Mouse (Mus musculus): ENCODE measurements at regions not wholly inside any gene's neighbourhood (a gene's known extent, or its start where the extent isn't known, plus 50 kb on each side); places are given as distances from the start of the nearest gene placed in this dataset.
"Not testable (repeated sequence)": the region's sequence is repeated elsewhere in the genome, so short reads cannot be mapped to it uniquely, and the experiment has no call there.

GRCm38 (mm10) chr3:83480176-83480575 is 285.9 kb upstream of the Sfrp2 start:
- Histone ChIP-seq H3K4me3 (ENCODE audit: low read depth, low read length) (no peak overlapping the region), H3K27me3 (ENCODE audit: control insufficient read depth, insufficient read depth, low read length) (no peaks in the 10 kb centered on the region), H3K36me3 (ENCODE audit: control insufficient read depth, insufficient read depth, low read length) (no peaks in the 10 kb centered on the region), H3K4me1 (ENCODE audit: control insufficient read depth, insufficient read depth, low read length) (no peaks in the 10 kb centered on the region), H3K27ac (ENCODE audit: low read length) (no peak overlapping the region), H3K9me3 (ENCODE audit: control insufficient read depth, low read depth, low read length) (no peaks in the 10 kb centered on the region), H3K9ac (replicated peaks; ENCODE audit: low read depth, low read length) (no peak overlapping the region), H3K4me2 (replicated peaks; ENCODE audit: low read depth, low read length) (no peak overlapping the region)
- WGBS: 94% methylated on average over 1 of the region's 1 CpGs
- ATAC-seq (ENCODE audit: insufficient number of reproducible peaks, insufficient read depth, low FRiP score, low read depth): no peak

- H3K36me3 ChIP-seq (ENCODE audit: control insufficient read depth, insufficient read depth, low read length): no peaks in the 10 kb centered on the region
- ATAC-seq (ENCODE audit: insufficient number of reproducible peaks, insufficient read depth, low FRiP score, low read depth): no peak
- no peaks in the 10 kb centered on the region for H3K9me3 ChIP-seq (ENCODE audit: control insufficient read depth, low read depth, low read length)
- WGBS: 92% methylated on average over 7 of the region's 7 CpGs
- H3K4me2 ChIP-seq (replicated peaks; ENCODE audit: low read depth, low read length): no peak overlapping the region
- no peaks in the 10 kb centered on the region for H3K27me3 ChIP-seq (ENCODE audit: control insufficient read depth, insufficient read depth, low read length)
- H3K27ac ChIP-seq (ENCODE audit: low read length): no peak overlapping the region
- H3K9ac ChIP-seq (replicated peaks; ENCODE audit: low read depth, low read length): no peak overlapping the region
- no peak overlapping the region for H3K4me3 ChIP-seq (ENCODE audit: low read depth, low read length)
- H3K4me1 ChIP-seq (ENCODE audit: control insufficient read depth, insufficient read depth, low read length): no peaks in the 10 kb centered on the region
Measured at GRCm38 (mm10) chr3:83486192-83486716, 279.9 kb upstream of the Sfrp2 start.

- Histone ChIP-seq H3K9me3 (ENCODE audit: control insufficient read depth, low read depth, low read length) (no peaks in the 10 kb centered on the region), H3K9ac (replicated peaks; ENCODE audit: low read depth, low read length) (no peak overlapping the region), H3K4me2 (replicated peaks; ENCODE audit: low read depth, low read length) (no peak overlapping the region), H3K36me3 (ENCODE audit: control insufficient read depth, insufficient read depth, low read length) (no peaks in the 10 kb centered on the region), H3K27me3 (ENCODE audit: control insufficient read depth, insufficient read depth, low read length) (no peaks in the 10 kb centered on the region), H3K27ac (ENCODE audit: low read length) (no peak overlapping the region), H3K4me3 (ENCODE audit: low read depth, low read length) (no peak overlapping the region), H3K4me1 (ENCODE audit: control insufficient read depth, insufficient read depth, low read length) (no peaks in the 10 kb centered on the region)
- 24% methylated on average over 1 of the region's 1 CpGs for WGBS
- ATAC-seq (ENCODE audit: insufficient number of reproducible peaks, insufficient read depth, low FRiP score, low read depth): no peak
Measured at GRCm38 (mm10) chr3:83495584-83495983, 270.5 kb upstream of the Sfrp2 start.

- H3K4me2 ChIP-seq (replicated peaks; ENCODE audit: low read depth, low read length): no peak overlapping the region
- no peaks in the 10 kb centered on the region for H3K4me1 ChIP-seq (ENCODE audit: control insufficient read depth, insufficient read depth, low read length)
- H3K9me3 ChIP-seq (ENCODE audit: control insufficient read depth, low read depth, low read length): no peaks in the 10 kb centered on the region
- no peak for ATAC-seq (ENCODE audit: insufficient number of reproducible peaks, insufficient read depth, low FRiP score, low read depth)
- H3K27ac ChIP-seq (ENCODE audit: low read length): no peak overlapping the region
- 37% methylated on average over 7 of the region's 7 CpGs for WGBS
- H3K36me3 ChIP-seq (ENCODE audit: control insufficient read depth, insufficient read depth, low read length): no peaks in the 10 kb centered on the region
- H3K27me3 ChIP-seq (ENCODE audit: control insufficient read depth, insufficient read depth, low read length): no peaks in the 10 kb centered on the region
- no peak overlapping the region for H3K4me3 ChIP-seq (ENCODE audit: low read depth, low read length)
- H3K9ac ChIP-seq (replicated peaks; ENCODE audit: low read depth, low read length): no peak overlapping the region
Measured at GRCm38 (mm10) chr3:83503901-83504300, 262.2 kb upstream of the Sfrp2 start.

- Histone ChIP-seq H3K27ac (ENCODE audit: low read length) (no peak overlapping the region), H3K36me3 (ENCODE audit: control insufficient read depth, insufficient read depth, low read length) (no peaks in the 10 kb centered on the region), H3K4me2 (replicated peaks; ENCODE audit: low read depth, low read length) (no peak overlapping the region), H3K9me3 (ENCODE audit: control insufficient read depth, low read depth, low read length) (no peaks in the 10 kb centered on the region), H3K4me3 (ENCODE audit: low read depth, low read length) (no peak overlapping the region), H3K4me1 (ENCODE audit: control insufficient read depth, insufficient read depth, low read length) (no peaks in the 10 kb centered on the region), H3K9ac (replicated peaks; ENCODE audit: low read depth, low read length) (no peak overlapping the region), H3K27me3 (ENCODE audit: control insufficient read depth, insufficient read depth, low read length) (no peaks in the 10 kb centered on the region)
- WGBS: 65% methylated on average over 4 of the region's 4 CpGs
- no peak for ATAC-seq (ENCODE audit: insufficient number of reproducible peaks, insufficient read depth, low FRiP score, low read depth)
Measured at GRCm38 (mm10) chr3:83516614-83517013, 249.5 kb upstream of the Sfrp2 start.

GRCm38 (mm10) chr3:83517914-83518635 is 248.0 kb upstream of the Sfrp2 start:
- ATAC-seq (ENCODE audit: insufficient number of reproducible peaks, insufficient read depth, low FRiP score, low read depth): no peak
- Histone ChIP-seq H3K4me1 (ENCODE audit: control insufficient read depth, insufficient read depth, low read length) (no peaks in the 10 kb centered on the region), H3K9me3 (ENCODE audit: control insufficient read depth, low read depth, low read length) (no peaks in the 10 kb centered on the region), H3K27me3 (ENCODE audit: control insufficient read depth, insufficient read depth, low read length) (no peaks in the 10 kb centered on the region), H3K4me2 (replicated peaks; ENCODE audit: low read depth, low read length) (no peak overlapping the region), H3K9ac (replicated peaks; ENCODE audit: low read depth, low read length) (no peak overlapping the region), H3K36me3 (ENCODE audit: control insufficient read depth, insufficient read depth, low read length) (no peaks in the 10 kb centered on the region), H3K4me3 (ENCODE audit: low read depth, low read length) (no peak overlapping the region), H3K27ac (ENCODE audit: low read length) (no peak overlapping the region)
- 42% methylated on average over 6 of the region's 6 CpGs for WGBS

GRCm38 (mm10) chr3:83530243-83530847 is 235.8 kb upstream of the Sfrp2 start:
- no peaks in the 10 kb centered on the region for H3K36me3 ChIP-seq (ENCODE audit: control insufficient read depth, insufficient read depth, low read length)
- H3K27ac ChIP-seq (ENCODE audit: low read length): no peak overlapping the region
- WGBS: 57% methylated on average over 4 of the region's 4 CpGs
- no peak overlapping the region for H3K4me3 ChIP-seq (ENCODE audit: low read depth, low read length)
- no peak overlapping the region for H3K9ac ChIP-seq (replicated peaks; ENCODE audit: low read depth, low read length)
- ATAC-seq (ENCODE audit: insufficient number of reproducible peaks, insufficient read depth, low FRiP score, low read depth): no peak
- no peaks in the 10 kb centered on the region for H3K27me3 ChIP-seq (ENCODE audit: control insufficient read depth, insufficient read depth, low read length)
- no peaks in the 10 kb centered on the region for H3K9me3 ChIP-seq (ENCODE audit: control insufficient read depth, low read depth, low read length)
- H3K4me1 ChIP-seq (ENCODE audit: control insufficient read depth, insufficient read depth, low read length): peaks cover 3% of the 10 kb centered on the region; the same call in 1 of the 2 replicates
- no peak overlapping the region for H3K4me2 ChIP-seq (replicated peaks; ENCODE audit: low read depth, low read length)

- H3K4me2 ChIP-seq (replicated peaks; ENCODE audit: low read depth, low read length); H3K36me3 ChIP-seq (ENCODE audit: control insufficient read depth, insufficient read depth, low read length); H3K27me3 ChIP-seq (ENCODE audit: control insufficient read depth, insufficient read depth, low read length); H3K9ac ChIP-seq (replicated peaks; ENCODE audit: low read depth, low read length); H3K4me3 ChIP-seq (ENCODE audit: low read depth, low read length); H3K4me1 ChIP-seq (ENCODE audit: control insufficient read depth, insufficient read depth, low read length); ATAC-seq (ENCODE audit: insufficient number of reproducible peaks, insufficient read depth, low FRiP score, low read depth); H3K9me3 ChIP-seq (ENCODE audit: control insufficient read depth, low read depth, low read length): not testable (repeated sequence)
- 47% methylated on average over 5 of the region's 5 CpGs for WGBS
- peak overlapping the region; percentile 21; the same call in 1 of the 2 replicates for H3K27ac ChIP-seq (ENCODE audit: low read length)
Measured at GRCm38 (mm10) chr3:83536624-83537023, 229.5 kb upstream of the Sfrp2 start.

Data from stomach, embryonic 14.5 days (tissue).